Mouse (Mus musculus): ENCODE measurements around the gene Rasl11b.
A peak's percentile ranks its signal among the peaks of the same experiment; 100 is the strongest.

Gene Rasl11b

GRCm38 (mm10) chr5:74194841-74195613 lies at the start of gene Rasl11b:
TSS of gene Rasl11b (plus strand) at chr5:74195286.
- DNase-seq (ENCODE audit: low read depth, low spot score): peak; percentile 94

DNA sequence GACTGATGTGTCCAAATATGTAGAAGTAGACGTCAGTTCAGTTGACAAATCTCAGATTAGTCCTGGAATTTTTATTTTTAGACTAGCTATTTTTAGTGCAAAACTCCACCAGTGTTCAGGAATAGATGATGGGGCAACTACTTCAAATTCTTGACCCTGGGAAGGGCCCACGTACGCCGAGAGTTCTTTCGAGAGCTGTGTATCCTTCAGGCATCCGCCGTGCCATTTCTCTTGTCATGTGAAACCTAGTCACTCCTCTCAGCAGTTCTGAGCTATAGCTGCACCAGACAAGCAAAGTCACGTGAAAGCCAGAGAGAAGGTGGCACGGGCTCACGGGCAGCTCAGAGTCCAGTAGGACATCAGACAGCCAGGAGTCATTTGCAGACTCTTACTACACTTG lies 47.5 kb upstream of the Rasl11b start:
- no peak for DNase-seq (ENCODE audit: low read depth, low spot score)

DNA sequence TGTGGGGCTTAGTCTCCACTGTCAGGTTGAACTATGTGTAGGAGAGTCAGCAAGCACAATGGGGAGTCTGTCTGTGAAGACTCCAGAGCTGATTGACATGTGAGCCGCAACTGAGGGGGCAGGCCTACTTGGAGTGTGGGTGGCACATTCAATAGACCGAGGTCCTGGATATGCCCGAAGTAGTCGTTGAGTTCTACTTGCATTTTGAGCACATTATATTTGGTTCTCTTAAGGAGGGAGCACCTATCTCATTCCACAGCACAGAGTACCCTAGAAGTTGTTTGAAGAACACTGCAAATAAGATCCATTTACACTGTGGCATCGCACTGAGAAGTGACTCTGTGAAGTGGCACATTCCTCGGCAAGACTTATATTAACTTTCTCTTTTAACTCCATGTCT lies 45.1 kb upstream of the Rasl11b start:
- no peak for DNase-seq (ENCODE audit: low read depth, low spot score)

- DNase-seq (ENCODE audit: low read depth, low spot score): no peak
Observed at GRCm38 (mm10) chr5:74151774-74152173, 43.3 kb upstream of the Rasl11b start.

DNA sequence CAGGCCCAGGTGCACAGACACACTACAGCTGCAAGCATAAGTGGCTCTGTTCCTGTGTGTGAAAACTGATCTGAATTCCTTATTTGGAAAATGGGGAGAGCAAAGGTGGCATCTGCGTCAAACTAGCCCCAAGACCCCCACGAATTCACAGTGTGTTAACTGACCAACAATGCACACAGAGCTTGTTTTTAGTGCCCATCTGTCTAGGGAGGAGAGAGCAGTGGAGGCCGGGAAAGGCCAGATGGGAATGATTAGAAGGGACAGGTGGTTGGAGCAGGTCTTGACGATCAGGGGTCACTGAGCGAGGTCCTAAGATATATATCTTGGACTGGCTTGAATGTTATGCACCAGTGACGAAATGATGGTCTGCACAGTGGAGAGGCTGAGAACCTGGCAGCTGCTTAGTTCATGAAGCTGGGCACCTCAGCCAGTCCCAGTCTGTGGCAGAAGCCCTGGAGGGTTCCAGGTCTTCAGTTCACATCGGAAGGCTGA lies 39.2 kb upstream of the Rasl11b start:
- no peak for DNase-seq (ENCODE audit: low read depth, low spot score)

- no peak for DNase-seq (ENCODE audit: low read depth, low spot score)
Observed at GRCm38 (mm10) chr5:74158929-74159632, 36.0 kb upstream of the Rasl11b start.

DNA sequence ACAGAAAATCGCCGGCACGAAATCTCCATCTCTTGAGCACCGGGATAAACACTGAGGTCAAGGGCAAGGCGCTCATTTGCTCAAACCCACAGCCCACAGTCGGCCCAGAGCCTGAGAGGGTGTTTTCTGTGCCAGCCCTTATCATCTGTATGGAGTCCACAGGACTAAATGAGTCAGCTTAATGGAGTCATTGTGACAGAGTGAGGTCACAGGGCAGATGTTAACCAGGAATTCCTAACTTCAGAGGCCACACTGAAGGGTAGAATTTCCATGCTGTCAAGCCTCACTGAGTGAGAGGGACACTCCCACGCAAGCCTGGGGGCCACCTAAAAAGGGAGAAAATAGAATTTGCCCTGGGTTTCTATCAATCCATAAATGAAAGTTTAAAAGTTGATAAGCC lies 35.2 kb upstream of the Rasl11b start:
- peak; percentile 72 for DNase-seq (ENCODE audit: low read depth, low spot score)

GRCm38 (mm10) chr5:74160349-74160748 lies 34.7 kb upstream of the Rasl11b start:
- no peak for DNase-seq (ENCODE audit: low read depth, low spot score)

DNA sequence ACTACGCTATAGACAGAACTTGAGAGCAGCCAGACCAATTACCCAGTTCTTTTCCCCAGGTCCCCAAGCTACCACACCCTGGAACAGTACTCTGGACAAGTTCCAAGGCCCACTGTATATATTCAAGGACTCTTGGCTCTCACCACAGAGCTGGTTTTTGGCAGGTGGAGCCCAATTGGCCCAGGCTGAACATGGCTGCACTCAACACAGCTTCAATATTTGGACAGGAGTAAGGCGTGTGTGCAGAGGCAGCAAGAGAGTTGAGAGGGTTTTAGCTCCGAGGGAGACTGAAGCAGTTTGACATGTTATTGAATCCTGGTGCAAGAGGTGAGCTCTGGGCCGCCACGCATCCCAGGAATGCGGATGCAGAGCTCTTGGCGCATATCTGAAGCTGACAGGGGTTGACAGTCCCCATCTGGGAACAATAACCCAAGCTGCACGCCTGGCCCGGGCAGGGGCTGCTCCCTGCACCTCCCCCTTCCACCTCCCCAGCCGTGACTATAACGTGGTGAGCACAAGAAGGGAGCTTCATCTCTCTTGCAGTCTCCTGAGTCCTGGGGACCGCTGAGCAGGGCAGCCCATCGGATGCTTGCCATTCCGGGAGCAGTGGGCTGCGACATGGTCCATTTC lies 33.7 kb upstream of the Rasl11b start:
- peak; percentile 71 for DNase-seq (ENCODE audit: low read depth, low spot score)

GRCm38 (mm10) chr5:74162013-74162412 lies 33.1 kb upstream of the Rasl11b start:
- DNase-seq (ENCODE audit: low read depth, low spot score): no peak

- DNase-seq (ENCODE audit: low read depth, low spot score): no peak
Observed at GRCm38 (mm10) chr5:74163141-74163540, 31.9 kb upstream of the Rasl11b start.

GRCm38 (mm10) chr5:74164547-74164946 lies 30.5 kb upstream of the Rasl11b start:
- no peak for DNase-seq (ENCODE audit: low read depth, low spot score)

- DNase-seq (ENCODE audit: low read depth, low spot score): no peak
Observed at GRCm38 (mm10) chr5:74166642-74167041, 28.4 kb upstream of the Rasl11b start.

DNA sequence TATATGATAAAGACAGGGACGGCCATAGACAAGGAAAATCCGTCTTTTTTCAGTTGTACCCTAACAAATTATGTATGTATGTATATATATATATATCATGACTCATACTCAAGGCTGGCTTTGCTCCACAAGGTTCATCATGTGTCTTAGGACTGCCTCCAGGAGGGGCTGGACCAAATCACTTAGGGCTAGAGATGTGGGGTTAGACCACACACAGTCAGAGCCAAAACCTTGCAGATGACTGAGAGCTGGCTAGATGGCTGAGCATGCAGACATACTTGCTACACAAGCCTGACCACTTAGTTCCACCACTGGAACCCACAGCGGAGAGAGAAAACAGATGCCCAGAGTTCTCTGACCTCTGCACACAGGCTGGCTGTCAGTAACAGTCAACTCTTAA lies 27.0 kb upstream of the Rasl11b start:
- no peak for DNase-seq (ENCODE audit: low read depth, low spot score)

DNA sequence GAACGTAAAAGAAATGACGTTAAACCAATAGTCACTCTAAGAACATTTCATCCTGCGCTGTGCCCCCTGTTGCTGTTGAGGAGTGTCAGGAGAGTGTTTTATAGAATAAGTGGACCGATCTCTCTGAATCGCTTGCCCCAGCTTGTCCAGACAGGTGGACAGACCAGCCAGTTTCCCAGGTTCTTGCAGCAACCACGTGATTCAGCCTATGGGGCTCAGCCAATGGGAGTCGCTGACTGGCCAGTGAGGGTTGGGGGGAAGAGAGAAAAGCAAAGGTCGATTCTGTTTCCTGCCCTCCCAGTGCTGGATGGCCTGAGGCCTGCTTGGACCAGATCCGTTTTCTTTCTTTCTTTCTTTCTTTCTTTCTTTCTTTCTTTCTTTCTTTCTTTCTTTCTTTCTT lies 23.3 kb upstream of the Rasl11b start:
- no peak for DNase-seq (ENCODE audit: low read depth, low spot score)

- DNase-seq (ENCODE audit: low read depth, low spot score): peak; percentile 18
Observed at GRCm38 (mm10) chr5:74172208-74172607, 22.9 kb upstream of the Rasl11b start.

GRCm38 (mm10) chr5:74173162-74173844 lies 21.8 kb upstream of the Rasl11b start:
- peak; percentile 15 for DNase-seq (ENCODE audit: low read depth, low spot score)

- DNase-seq (ENCODE audit: low read depth, low spot score): no peak
Observed at GRCm38 (mm10) chr5:74175526-74176270, 19.4 kb upstream of the Rasl11b start.

GRCm38 (mm10) chr5:74180216-74180615 lies 14.9 kb upstream of the Rasl11b start:
- DNase-seq (ENCODE audit: low read depth, low spot score): no peak

DNA sequence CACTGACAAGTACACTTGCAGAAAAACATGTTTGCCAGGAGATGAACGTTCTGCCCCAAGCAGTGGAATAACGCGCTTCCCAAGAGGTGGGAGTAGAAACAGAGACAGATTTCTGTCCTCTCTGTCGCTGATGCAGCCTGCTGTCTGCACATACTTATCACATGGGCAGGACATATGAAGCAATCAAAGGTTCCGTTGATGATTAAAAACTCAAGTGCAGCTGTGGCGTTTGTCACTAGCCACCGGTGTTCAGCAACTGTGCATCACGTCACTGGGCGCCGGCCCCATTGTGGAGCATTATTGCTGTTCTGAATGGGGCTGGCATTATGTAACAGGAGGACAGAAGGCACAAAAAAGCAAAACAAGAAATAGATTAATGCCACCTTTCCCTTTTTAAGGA lies 12.0 kb upstream of the Rasl11b start:
- no peak for DNase-seq (ENCODE audit: low read depth, low spot score)

GRCm38 (mm10) chr5:74184607-74185006 lies 10.5 kb upstream of the Rasl11b start:
- no peak for DNase-seq (ENCODE audit: low read depth, low spot score)
